Mouse (Mus musculus): ENCODE results near the gene Isy1.
"Not testable (repeated sequence)": the region's sequence is repeated elsewhere in the genome, so short reads cannot be mapped to it uniquely, and the experiment has no call there.

Isy1 gene

GRCm38 (mm10) chr6:87775588-87776245, 62.9 kb downstream of the Isy1 start:
- no peak for DNase-seq

DNA sequence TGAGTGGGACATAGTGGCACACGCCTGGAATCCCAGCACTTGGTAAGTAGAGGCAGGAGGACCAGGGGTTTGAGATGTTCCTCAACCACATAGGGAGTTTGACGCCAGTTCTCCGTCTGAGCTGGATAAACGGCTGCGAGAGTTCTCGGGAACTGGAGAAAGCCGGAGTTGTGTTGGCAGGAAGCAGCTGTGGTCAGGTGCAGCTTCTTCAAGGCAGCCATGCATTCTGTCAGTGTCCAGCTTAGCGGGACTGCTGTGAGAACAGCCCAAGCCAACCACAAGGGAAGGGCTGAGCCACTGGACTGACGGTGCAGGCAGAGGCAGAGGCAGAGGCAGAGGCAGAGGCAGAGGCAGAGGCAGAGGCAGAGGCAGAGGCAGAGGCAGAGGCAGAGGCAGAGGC, 63.7 kb downstream of the Isy1 start:
- no peak for DNase-seq

- DNase-seq = no peak
Measured at GRCm38 (mm10) chr6:87774466-87774865, 64.1 kb downstream of the Isy1 start.

- no peak for DNase-seq
Measured at GRCm38 (mm10) chr6:87770626-87771025, 68.0 kb downstream of the Isy1 start.

- DNase-seq = not testable (repeated sequence)
Measured at GRCm38 (mm10) chr6:87764296-87764695, 74.3 kb downstream of the Isy1 start.

Data from cerebellum, adult 9-10 months (tissue).